Mouse (Mus musculus) gastrocnemius, adult 18-20 months (tissue): Measurements from ENCODE around the gene Trp53i13. TPM values are rescaled to one million over a fixed set of nuclear protein-coding genes. Genes with fewer than 3 reads are reported as not detected.
"Not testable (repeated sequence)": the region's sequence is repeated elsewhere in the genome, so short reads cannot be mapped to it uniquely, and the experiment has no call there.

Source experiments
- DNase-seq: peaks from one replicate; pipeline ENCODE4 v3.0.0; 2021; ENCODE audit warnings: low spot score
- long read RNA-seq, 2 experiments: library from polyadenylated mRNA; stranded (forward); transcript quantifications; one replicate each; pipeline ENCODE4 v2.0.0; 2021
- total RNA-seq, 2 experiments: library from RNA; stranded (reverse); gene quantifications; 2 replicates each; pipeline ENCODE4 v1.2.3; 2021

The Trp53i13 gene
- 1 to 10 TPM; 2.5 to 3.5 TPM for total RNA-seq
- long read RNA-seq, experiment 1, partial matches to known transcripts: 2 of 8 reads
- long read RNA-seq, experiment 1, other reads (novel, unspliced or antisense): 3 of 8 reads
- long read RNA-seq, experiment 2, transcript Trp53i13-201 (7 exons, 1,463 nt): major isoform, 8 of 13 reads
- long read RNA-seq, experiment 2, partial matches to known transcripts: 2 of 13 reads
- long read RNA-seq, experiment 2, other reads (novel, unspliced or antisense): 3 of 13 reads

DNA sequence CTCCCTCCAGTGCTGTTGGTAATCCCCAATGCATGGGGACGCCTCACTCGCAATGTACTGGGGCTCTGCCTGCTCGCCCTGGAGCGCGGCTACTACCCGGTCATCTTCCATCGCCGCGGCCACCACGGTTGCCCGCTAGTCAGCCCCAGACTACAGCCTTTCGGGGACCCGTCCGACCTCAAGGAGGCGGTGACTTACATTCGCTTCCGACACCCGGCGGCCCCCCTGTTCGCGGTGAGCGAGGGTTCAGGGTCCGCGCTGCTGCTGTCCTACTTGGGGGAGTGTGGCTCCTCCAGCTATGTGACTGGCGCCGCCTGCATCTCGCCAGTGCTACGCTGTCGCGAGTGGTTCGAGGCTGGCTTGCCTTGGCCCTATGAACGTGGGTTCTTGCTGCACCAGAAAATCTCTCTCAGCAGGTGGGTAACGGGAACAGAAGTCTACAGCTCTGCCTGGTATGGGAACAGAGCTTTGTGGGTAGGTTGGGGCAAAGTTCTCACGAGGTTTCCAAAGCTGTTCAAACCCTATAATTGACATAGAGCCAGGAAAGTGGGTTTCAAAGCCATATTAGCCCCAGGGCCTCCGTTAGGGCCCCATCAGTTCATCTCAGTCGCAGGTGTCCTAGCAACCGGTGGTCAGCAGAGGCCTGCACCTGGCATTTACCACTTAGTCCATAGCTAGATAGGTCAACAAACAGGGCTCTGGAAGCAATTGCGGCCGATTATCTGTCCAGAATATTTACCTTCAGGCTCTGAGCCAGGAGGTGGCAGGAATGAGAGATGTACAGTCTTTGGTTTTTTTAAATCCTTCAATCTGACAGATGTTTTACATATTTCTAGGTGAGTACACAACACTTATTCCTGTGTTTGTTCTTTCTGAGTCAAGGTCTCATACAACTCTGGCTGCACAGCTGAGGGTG lies at the start of gene Trp53i13:
Trp53i13 (minus strand) TSS at position 344 of the 916 bp plus-strand sequence.
- no peak for DNase-seq

DNA sequence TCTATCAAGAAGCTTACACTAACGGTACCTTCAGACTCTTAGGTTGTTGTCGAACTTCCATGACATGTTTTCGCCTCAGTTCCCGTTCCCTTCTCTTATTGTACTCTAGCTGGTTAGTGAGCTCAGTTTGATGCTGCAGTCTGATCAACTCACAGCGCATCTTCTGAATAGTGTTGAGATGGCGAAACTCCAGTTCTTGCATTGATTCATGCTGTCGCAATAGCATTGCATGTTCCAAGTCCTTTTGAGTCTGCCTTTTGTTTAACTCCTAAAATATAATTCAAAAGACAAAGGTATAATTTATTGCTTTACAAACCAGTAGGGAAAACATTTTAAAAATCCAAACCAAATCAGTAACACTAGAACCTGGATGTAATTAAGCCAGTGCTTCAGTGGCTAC lies 29.5 kb upstream of the Trp53i13 start:
- DNase-seq: no peak

DNA sequence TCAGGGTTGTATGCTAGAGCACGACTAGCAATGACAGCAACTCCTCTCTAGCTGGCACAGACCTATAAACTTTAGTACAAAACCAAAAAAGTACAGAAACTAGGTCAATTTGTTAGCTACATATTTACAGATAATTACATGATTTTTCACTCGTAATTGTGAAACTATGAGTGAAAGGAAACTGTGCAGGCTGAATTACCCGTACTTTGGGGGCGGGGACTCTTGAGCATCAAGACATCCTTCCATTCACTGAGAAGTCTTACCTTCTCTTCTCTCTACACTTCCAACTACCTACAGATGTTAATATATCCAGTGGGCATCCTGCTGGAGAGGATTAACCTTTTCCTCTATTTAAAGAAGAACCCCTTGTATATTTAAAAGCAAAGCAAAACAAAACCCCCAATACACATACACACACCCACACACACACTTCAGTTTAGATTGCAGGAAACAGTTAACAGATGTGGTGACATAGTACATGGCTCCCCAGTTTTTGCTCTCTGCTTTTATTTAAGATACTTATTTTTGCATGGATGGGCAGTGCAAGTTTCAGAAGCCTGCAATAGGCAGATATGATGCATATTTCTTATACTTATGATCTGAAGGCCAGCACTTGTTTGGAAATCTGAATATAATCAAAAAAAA lies 16.5 kb upstream of the Trp53i13 start:
- no peak for DNase-seq

DNA sequence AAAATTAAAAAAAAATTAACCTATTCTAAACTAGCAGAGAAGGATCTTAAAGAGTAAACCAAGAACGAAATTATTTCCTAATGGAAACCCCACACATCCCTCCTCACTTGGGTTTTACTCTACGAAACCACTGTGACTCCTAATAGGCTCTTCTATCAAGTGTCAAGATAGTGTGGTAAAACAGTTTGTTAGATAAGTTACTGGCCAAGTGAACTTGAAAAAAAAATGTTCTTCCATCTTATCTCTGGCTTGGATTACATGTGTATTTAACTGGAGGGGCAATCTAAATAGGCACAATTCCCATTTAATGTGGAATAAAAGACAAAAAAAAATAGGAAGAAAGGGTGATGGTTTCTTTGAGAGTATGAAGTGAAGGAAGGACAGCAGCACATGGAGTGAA lies 15.1 kb upstream of the Trp53i13 start:
- DNase-seq: no peak

DNA sequence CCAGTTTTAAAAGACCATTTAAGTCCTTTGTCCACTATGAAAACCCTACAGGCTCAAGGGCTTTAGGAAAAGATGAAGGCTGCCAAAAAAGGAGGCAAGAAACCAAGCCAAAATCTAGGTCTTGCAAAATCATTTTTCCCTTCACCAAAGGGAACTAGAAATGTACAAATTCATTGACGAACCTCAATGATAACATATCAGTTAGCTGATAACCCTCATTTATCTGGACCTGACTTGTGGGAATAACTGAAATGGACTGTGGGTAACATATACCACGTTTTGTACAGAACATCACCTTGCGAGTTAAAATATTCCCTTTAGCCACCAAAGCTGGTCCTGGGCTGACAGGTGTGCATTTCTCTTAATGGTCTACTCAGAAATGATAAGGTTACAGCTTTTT lies 13.9 kb upstream of the Trp53i13 start:
- no peak for DNase-seq

DNA sequence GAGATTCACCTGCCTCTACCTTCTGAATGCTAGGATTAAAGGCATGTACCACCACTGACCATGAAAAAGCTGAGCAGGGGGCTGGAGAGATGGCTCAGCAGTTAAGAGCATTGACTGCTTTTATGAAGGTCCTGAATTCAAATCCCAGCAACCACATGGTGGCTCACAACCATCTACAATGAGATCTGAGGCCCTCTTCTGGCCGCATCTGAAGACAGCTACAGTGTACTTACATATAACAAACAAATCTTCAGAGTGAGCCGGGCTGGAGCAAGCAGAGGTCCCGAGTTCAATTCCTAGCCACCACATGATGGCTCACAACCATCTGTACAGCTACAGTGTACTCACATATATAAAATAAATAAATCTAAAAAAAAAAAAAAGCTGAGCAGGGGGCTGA lies 12.6 kb upstream of the Trp53i13 start:
- not testable (repeated sequence) for DNase-seq

DNA sequence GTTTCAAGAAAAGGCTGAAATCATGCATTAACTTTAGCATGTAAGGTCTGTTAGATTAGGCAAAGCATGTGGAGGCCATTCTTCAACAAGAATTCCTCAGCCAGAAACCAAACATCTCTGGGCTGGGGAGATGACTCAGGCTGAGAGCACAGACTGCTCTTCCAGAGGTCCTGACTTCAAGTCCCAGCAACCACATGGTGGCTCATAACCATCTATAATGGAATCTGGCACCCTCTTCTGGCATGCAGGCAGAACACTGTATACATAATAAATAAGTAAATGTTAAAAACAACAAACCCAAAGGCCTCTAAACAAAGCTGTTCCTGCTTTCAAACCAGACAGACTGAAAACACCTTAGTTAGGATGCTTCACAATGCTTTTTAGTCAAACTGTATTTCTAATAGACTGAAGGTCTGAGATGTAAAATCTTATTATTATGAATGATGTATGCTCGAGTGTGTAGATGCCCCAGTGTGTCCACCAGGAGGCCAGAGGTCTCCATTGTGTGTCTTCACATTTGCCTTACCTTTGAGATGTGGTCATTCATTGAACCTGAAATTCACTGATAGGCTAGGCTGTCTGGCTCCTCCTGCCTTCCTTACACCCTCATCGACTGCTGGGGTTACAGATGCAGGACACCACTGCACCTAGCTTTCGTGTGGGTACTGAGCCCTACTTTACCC lies 10.2 kb upstream of the Trp53i13 start:
- DNase-seq: no peak

DNA sequence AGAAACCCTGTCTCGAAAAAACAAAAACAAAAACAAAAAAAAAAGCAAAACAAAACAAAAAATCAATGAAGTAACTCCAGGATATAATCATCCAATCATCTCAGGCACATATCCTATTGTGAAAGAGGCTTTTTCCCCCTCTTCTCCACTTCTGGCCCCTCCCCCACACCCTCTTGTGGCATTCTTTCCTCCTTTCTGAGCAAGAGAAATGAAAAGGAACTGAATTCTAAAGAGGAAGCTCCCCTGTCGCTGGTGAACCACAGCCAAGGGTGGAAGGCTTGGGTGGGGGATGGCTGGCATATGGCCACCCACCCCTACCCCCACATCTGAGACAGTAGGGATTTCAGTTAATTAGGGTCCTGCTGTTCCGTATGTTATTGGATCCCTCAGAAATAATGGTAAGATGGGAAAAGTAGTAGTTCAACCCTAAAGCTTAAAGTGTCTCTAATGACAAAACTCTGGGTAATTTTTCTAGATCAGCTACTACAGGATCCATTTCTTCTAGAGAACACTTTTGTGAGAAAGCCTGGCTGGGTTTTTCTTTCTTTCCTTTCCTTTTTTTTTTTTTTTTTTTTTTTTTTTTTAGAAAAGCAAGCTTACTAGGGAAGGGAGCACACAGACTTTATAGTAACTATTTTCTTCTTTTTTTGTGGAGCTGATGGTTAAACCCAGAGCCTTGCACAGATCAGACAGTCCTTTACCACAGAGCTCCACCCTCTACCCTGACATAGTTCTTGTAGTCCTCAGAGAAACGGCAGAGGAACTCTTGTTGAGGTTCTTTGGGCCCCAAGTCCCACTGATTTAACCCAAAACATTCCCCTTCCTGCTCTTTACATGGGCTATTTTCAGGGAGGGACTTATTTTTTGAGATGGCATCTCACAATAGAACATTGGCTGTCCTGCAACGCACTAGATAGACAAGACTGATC lies 5.1 kb upstream of the Trp53i13 start:
- no peak for DNase-seq

DNA sequence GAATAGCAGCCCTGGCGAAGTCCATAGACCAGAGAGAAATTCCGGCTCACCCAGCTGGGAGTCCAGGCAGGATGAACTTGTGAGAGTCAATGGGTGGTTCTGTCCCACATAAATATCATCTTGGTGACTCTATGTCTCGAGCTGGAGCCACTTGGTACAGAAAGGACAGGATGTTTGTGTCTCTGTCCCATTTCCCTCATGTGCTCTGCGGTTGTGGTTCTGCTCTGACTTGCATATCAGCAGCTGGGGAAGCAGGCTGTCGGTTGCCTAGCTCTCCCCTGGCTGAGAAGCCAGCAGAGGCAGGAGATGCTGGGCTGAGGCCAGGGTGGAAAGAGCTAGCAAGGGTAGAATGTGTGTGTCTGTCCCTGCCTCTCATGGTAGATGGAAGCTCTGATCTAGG lies 3.3 kb upstream of the Trp53i13 start, which contains the start of gene Gm10392:
Gm10392 (minus strand) TSS at position 156 of the 400 bp plus-strand sequence.
- DNase-seq: no peak

DNA sequence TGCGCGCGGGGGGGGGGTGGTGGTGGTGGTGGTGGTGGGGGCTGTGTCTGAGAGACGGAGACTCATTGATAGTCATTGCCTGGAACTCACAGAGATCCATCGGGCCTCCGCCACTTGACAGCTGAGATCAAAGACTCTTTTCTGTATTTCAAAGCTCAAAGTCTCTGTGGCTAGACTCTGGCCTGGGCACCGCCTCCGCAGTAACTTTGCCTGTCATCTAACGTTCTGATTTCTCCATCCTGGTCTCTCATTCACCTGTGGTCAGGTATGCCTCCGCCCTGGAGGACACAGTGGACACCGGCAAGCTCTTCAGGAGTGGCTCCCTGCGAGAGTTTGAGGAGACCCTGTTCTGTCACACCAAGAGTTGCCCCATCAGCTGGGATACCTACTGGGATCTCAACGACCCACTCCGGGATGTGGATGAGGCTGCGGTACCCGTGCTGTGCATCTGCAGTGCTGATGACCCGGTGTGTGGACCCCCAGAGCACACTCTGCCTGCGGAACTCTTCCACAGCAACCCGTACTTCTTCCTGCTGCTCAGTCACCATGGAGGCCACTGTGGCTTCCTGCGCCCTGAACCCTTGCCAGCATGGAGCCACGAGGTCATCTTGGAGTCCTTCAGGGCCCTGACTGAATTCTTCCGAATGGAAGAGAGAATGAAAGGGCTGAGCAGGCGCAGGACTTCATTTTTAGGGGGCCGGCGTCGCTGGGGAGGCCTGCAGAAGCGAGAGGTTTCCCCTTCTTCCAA lies 2.4 kb upstream of the Trp53i13 start:
- no peak for DNase-seq

DNA sequence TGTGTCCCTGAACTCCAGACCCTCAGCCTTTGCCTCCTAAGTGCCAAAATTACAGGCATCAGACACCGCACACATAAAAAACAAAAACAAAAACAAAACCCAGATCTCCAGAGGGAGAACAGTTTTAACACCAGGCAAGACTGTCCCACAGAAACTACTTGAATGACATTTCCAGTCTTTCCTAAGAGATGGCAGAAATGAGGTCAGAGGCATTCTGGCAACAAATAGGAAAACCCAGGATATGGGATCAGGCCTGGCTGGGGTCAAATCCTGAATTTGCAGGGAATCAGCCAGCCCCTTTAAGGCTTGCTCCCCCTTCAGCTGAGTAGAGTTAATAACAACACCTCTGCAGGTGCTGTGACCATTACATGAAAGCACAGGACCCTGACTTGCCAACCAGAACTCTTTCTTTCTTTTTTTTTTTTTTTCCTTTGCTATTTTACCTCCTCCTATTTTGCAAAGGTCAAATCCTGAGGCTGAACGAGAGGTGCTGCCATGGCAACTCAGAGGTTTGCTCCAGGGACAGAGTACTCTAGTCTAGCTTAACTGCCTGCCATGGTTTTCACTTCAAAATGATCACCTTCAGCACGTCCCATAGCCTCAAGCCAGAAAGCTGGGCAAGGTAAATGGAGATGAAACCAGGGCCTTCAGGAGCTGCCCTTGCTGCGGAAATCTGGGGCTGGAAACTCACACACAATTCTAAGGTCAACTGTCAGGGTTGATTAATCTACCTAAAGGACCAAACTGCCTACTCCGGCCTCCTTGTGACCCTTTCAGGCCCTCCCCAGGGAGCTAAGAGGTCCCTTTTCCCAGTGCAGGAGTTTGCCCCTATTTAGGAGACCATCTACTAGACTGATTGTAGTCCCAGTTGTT lies 1.0 kb upstream of the Trp53i13 start:
- no peak for DNase-seq

DNA sequence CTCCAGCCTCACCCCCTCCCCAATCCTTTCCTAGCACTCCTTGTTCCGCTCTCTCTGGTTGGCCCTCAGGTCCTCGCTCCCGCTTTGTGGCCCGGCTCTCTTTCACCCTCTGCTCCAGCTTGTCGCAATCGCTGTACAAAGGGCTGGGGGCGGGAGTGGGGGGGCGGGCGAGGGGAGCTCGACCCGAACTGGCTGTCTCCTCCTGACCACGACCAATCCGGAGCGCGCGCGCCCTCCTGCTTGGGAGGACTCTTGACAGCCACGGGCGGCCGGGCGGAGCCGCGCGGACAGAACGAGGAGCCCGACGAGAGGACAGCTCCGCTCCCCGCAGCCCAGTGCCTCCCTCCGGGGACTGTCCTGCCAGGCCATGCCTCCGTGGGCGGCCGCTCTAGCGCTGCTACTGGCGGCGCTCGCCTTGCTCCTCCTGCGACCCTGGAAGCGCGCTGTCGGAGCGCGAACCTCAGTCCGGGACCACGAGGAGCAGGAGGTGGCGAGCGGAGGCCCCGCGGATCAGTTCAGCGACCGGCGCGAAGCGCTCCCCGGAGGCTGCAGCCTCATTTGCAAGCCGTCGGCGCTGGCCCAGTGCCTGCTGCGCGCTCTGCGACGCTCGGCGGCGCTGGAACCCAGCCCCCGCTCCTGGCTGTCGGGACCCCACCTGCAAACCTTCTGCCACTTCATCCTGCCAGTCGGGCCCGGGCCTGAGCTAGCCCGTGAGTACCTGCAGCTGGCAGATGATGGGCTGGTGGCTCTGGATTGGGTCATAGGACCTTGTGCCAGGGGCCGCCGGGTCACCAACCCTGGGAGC lies 746 bp downstream of the Trp53i13 start, which contains the start of gene Abhd15:
Abhd15 (plus strand) TSS at position 290 of the 805 bp plus-strand sequence.
- DNase-seq: peak; percentile 75

DNA sequence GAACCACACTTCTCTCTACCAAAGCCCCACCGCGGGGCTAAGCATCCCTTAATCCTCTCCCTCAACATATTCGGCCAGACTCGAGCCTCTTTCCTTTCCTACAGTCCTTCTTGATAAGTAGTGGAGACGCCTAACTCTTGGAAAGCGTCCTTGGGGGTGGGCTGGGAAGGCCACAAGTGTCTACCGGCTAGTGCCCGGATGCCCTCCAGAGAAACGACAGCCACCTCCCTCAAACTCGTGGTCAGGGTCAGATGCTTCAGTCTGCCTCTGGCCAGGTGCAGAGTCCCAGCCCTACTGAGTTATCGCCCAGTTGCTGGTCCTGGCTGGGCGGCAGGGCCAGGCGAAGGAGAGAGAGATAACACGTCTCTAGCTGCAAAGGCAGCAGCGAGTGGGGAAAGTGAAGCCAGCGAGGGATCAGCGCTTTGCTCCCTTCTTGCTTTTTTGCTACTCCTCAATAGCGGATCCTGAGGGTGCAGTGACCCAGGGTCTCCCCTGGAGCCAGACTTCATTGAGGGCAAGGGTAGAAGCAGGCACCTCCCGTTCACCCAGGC lies 1.4 kb downstream of the Trp53i13 start:
- DNase-seq: no peak

DNA sequence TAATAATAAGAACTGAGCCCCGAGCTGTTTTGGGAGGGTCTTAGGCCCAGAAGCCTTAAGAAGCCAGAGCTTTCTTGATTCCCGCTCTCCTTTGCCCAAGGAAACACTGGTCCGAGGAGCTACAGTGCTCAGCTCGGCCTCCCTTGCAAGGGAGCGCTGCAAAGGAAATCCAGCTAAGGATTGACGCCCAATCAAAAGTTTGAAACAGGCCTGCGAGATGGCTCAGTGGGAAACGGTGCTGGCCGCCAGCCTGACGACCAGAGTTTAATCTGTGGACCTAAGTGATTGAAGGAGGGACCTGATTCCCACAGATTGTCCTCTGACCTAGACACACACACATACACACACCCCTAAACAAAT lies 2.0 kb downstream of the Trp53i13 start:
- no peak for DNase-seq

DNA sequence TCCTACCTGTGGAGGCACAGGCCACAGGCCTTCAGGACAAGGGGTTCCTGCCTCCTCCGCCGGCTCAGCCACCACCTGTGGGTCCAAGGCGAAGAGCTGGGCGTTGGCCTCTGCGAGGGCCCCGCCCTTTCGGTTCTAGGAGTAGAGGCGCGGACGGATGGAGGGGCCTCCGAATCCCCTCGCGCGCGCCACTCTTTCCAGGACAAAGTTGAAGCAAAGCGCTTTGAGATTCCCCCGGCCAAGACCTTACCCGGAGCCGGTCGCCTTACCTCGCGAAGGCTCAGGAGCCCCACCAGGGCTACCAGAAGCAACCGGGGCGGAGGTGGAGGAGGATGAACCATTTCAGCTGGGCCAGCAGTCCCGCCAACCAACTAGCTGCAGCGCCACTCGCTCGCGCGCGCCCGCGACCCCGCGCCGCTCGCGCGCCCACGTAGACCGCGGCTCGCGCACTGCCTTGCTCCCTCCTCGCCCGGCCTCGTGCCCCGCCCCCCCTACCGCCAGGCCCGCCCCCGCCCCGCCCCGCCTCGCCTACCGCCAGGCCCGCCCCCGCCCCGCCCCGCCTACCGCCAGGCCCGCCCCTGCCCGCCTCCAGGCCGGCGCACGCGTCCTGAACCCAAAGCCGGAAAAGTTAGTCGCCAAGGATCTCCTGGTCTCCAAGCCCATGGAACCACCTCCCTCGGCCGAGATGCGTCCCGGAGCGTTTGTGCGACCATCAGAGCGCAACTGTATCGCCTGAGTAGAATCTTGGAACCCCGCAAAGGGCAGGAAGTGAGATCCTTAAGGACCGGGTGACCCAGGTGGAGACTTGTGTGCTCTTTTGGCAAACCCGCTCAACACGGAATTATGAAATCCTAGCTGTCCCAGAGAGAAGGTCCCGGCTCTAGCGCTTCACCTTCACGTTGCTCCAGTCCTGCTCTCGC lies 2.6 kb downstream of the Trp53i13 start:
- DNase-seq: peak; percentile 82

DNA sequence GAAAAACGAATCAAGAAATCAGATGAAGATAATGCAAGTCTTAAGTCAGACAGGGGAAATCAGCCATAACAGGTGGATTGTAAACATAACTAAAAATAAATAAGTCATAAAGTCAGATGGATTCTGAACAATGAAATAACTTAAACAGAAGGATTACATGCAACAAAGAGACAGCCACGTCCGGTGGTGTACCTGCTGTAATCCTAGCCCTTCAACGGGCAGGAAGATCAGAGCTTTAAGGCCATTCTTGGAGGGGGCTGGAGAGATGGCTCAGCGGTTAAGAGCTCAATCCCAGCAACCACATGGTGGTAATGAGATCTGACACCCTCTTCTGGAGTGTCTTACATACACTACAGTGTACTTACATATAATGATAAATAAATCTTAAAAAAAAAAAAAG lies 4.4 kb downstream of the Trp53i13 start:
- DNase-seq: no peak
